Mouse (Mus musculus) embryonic fibroblast, embryonic 13.5 days (primary cell): ENCODE measurements at regions not wholly inside any gene's neighbourhood (a gene's known extent, or its start where the extent isn't known, plus 50 kb on each side); places are given as distances from the start of the nearest gene placed in this dataset.

Source experiments
- CTCF ChIP-seq: IDR thresholded peaks from 2 replicates; pipeline ENCODE4 v1.5.1; 2011; ENCODE audit warnings: mild to moderate bottlenecking, control low read depth, low read length, moderate library complexity, borderline replicate concordance; ENCODE audit not compliant: insufficient read depth
- POLR2A ChIP-seq: IDR thresholded peaks from 2 replicates; pipeline ENCODE4 v1.6.1; 2011; ENCODE audit warnings: low read depth, mild to moderate bottlenecking, control low read depth, low read length, moderate library complexity

GRCm38 (mm10) chr15:59722661-59723413 is 293.6 kb downstream of the 4933412E24Rik start:
- TF ChIP-seq CTCF: no peak
- TF ChIP-seq POLR2A: no peak
